Mouse (Mus musculus) splenic B cell, adult 2 months (primary cell): ENCODE measurements at regions not wholly inside any gene's neighbourhood (a gene's known extent, or its start where the extent isn't known, plus 50 kb on each side); places are given as distances from the start of the nearest gene placed in this dataset.
A peak's percentile ranks its signal among the peaks of the same experiment; 100 is the strongest.

Experiments
- DNase-seq: peaks from one replicate; pipeline ENCODE4 v3.0.0-alpha.2; 2011; ENCODE audit warnings: low read depth, low spot score
- H3K27me3 ChIP-seq: 2 replicates; pipeline ENCODE4 v1.6.1; 2012; ENCODE audit warnings: mild to moderate bottlenecking, low read length, moderate library complexity, mixed read lengths; ENCODE audit not compliant: control insufficient read depth, poor library complexity, insufficient read depth, severe bottlenecking
- H3K36me3 ChIP-seq: 2 replicates; pipeline ENCODE4 v1.6.1; 2012; ENCODE audit warnings: mild to moderate bottlenecking, low read length, moderate library complexity, mixed read lengths; ENCODE audit not compliant: control insufficient read depth, poor library complexity, insufficient read depth, severe bottlenecking

- Histone ChIP-seq H3K27me3 (no peaks in the 10 kb centered on the region), H3K36me3 (no peaks in the 10 kb centered on the region)
- no peak for DNase-seq
Observed at GRCm38 (mm10) chr4:56238496-56239488, 501.1 kb upstream of the Gm26657 start.

- H3K27me3 ChIP-seq, result no peaks in the 10 kb centered on the region
- no peak for DNase-seq
- no peaks in the 10 kb centered on the region for H3K36me3 ChIP-seq
Observed at GRCm38 (mm10) chr4:56231414-56231813, 508.5 kb upstream of the Gm26657 start.

GRCm38 (mm10) chr4:56230451-56230850 is 509.4 kb upstream of the Gm26657 start:
- Histone ChIP-seq H3K36me3 (no peaks in the 10 kb centered on the region), H3K27me3 (no peaks in the 10 kb centered on the region)
- DNase-seq, result no peak

GRCm38 (mm10) chr4:56226493-56226892 is 513.4 kb upstream of the Gm26657 start:
- Histone ChIP-seq H3K36me3 (no peaks in the 10 kb centered on the region), H3K27me3 (no peaks in the 10 kb centered on the region)
- no peak for DNase-seq

GRCm38 (mm10) chr4:56224542-56224941 is 515.3 kb upstream of the Gm26657 start:
- Histone ChIP-seq H3K27me3 (no peaks in the 10 kb centered on the region), H3K36me3 (no peaks in the 10 kb centered on the region)
- DNase-seq, result no peak

- H3K36me3 ChIP-seq, result no peaks in the 10 kb centered on the region
- DNase-seq, result peak; percentile 87
Observed at GRCm38 (mm10) chr4:56222023-56222776, 517.7 kb upstream of the Gm26657 start.

GRCm38 (mm10) chr4:56220531-56220930 is 519.3 kb upstream of the Gm26657 start:
- no peaks in the 10 kb centered on the region for H3K27me3 ChIP-seq
- no peak for DNase-seq

More at GRCm38 (mm10) chr4:56222023-56222776, 517.7 kb upstream of the Gm26657 start:
- no peaks in the 10 kb centered on the region for H3K27me3 ChIP-seq

GRCm38 (mm10) chr4:56209499-56209898 is 530.4 kb upstream of the Gm26657 start:
- Histone ChIP-seq H3K36me3 (no peaks in the 10 kb centered on the region), H3K27me3 (no peaks in the 10 kb centered on the region)
- DNase-seq, result no peak

More at GRCm38 (mm10) chr4:56220531-56220930, 519.3 kb upstream of the Gm26657 start:
- no peaks in the 10 kb centered on the region for H3K36me3 ChIP-seq

- no peaks in the 10 kb centered on the region for H3K36me3 ChIP-seq
- DNase-seq, result no peak
- no peaks in the 10 kb centered on the region for H3K27me3 ChIP-seq
Observed at GRCm38 (mm10) chr4:56207726-56208125, 532.1 kb upstream of the Gm26657 start.

GRCm38 (mm10) chr4:56205069-56205468 is 534.8 kb upstream of the Gm26657 start:
- H3K36me3 ChIP-seq, result no peaks in the 10 kb centered on the region
- DNase-seq, result no peak
- H3K27me3 ChIP-seq, result no peaks in the 10 kb centered on the region

- no peak for DNase-seq
- Histone ChIP-seq H3K27me3 (no peaks in the 10 kb centered on the region), H3K36me3 (no peaks in the 10 kb centered on the region)
Observed at GRCm38 (mm10) chr4:56193365-56193764, 546.5 kb upstream of the Gm26657 start.

- H3K27me3 ChIP-seq, result no peaks in the 10 kb centered on the region
- DNase-seq, result no peak
- H3K36me3 ChIP-seq, result no peaks in the 10 kb centered on the region
Observed at GRCm38 (mm10) chr4:56192516-56192915, 547.4 kb upstream of the Gm26657 start.

GRCm38 (mm10) chr4:56179566-56179965 is 560.3 kb upstream of the Gm26657 start:
- no peaks in the 10 kb centered on the region for H3K36me3 ChIP-seq
- H3K27me3 ChIP-seq, result no peaks in the 10 kb centered on the region
- no peak for DNase-seq

- no peaks in the 10 kb centered on the region for H3K36me3 ChIP-seq
- no peak for DNase-seq
- H3K27me3 ChIP-seq, result no peaks in the 10 kb centered on the region
Observed at GRCm38 (mm10) chr4:56178844-56179481, 560.9 kb upstream of the Gm26657 start.

- no peaks in the 10 kb centered on the region for H3K36me3 ChIP-seq
- no peaks in the 10 kb centered on the region for H3K27me3 ChIP-seq
- DNase-seq, result no peak
Observed at GRCm38 (mm10) chr4:56161257-56161594, 578.6 kb upstream of the Gm26657 start.
